Mouse (Mus musculus): ENCODE measurements around the gene Olfr1434. TPM values are rescaled to one million over a fixed set of nuclear protein-coding genes. Genes with fewer than 3 reads are reported as not detected.
"Not testable (repeated sequence)": the region's sequence is repeated elsewhere in the genome, so short reads cannot be mapped to it uniquely, and the experiment has no call there.

Gene Olfr1434
- not detected for total RNA-seq (2022)

DNA sequence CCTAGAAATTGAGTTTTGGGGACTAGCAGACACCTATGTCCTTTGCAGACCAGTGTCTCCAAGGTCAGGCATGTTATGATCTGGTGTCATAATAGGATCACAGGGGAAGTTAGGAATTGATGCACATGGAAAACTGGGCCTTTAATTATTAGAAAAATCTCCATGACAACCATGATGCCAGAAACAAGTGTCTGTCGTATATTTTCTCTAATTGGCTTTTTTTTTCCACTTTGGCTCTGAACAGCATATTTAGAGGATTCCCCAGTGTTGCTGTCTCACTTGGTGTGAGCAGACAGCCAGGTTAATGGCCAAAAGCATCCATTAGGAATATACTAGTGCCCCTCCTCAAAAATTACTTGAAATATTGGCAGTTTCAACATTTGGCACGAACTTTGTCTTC is at the start of gene Olfr1434:
Olfr1434 (plus strand) TSS at position 301 of the 400 bp plus-strand sequence.
- no peak for DNase-seq (ENCODE audit: low spot score in 2 of 2)

- DNase-seq (ENCODE audit: low spot score in 2 of 2) = not testable (repeated sequence)
Measured at GRCm38 (mm10) chr19:12232496-12232895, 47.2 kb upstream of the Olfr1434 start, which contains the start of gene Olfr1432. Gene Olfr1432 (minus strand): TSS chr19:12232596.

DNA sequence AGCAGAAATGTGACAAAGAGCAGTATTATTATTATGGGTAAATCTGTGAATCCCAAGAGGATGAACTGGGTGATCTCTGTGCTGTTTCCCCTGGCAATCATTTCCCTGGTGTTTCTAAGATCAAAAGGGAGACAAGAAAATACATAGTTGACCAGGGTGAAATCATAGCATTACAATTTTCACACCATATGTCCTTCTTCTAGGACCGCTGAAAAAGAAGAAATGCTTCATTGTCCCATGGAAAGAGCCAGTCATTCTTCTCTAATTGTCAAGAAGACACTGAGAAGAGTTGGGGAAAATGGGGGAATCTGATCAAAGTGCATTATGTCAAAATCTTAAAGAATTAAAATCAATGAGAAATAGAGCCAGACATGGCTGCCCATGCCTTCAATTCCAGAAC is 38.1 kb upstream of the Olfr1434 start, which contains the start of gene Olfr262:
Olfr262 (minus strand) TSS at position 101 of the 400 bp plus-strand sequence.
- no peak for DNase-seq (ENCODE audit: low spot score in 2 of 2)

GRCm38 (mm10) chr19:12260732-12261131 is 18.9 kb upstream of the Olfr1434 start, which contains the start of gene Olfr235:
Gene Olfr235 (plus strand): TSS chr19:12261032.
- no peak for DNase-seq (ENCODE audit: low spot score in 2 of 2)

DNA sequence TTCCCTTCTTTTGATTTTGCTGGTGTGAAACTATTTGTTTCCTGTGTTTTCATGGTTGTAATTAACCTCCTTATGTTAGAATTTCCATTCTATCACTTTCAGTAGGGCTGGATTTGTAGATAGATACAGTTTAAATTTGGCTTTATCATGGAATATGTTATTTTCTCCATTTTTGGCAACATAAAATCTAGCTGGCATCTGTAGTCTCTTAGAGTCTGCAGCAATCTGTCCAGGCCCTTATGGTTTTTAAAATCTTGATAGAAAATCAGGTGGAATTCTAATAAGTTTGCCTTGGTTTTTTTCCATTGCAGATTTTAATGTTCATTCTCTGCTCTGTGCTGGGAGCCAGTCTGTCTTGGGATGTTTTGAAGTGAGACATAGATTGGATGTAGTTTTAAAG is 13.3 kb downstream of the Olfr1434 start:
- DNase-seq (ENCODE audit: low spot score in 2 of 2) = peak; percentile 5 to 11

DNA sequence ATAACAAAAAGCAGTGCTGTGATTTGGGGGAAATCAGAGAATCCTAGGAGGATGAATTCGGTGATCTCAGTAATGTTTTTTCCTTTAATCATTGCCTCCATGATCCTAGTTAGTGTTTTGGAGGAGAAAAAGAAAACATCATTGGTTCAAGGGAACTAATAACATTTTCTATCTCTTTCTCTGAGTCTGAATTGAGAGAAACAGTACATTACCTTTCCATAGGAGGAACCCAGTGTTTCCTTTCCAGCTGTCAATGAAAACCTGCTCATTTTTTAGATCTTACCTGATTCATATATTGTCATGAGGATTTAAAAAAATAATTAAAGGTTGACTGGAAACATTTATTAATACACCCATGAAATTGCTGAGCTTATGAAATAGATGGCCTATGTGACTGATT is 19.4 kb downstream of the Olfr1434 start, which contains the start of gene Olfr1436:
Olfr1436 (minus strand) TSS at position 101 of the 400 bp plus-strand sequence.
- not testable (repeated sequence) for DNase-seq (ENCODE audit: low spot score in 2 of 2)

DNA sequence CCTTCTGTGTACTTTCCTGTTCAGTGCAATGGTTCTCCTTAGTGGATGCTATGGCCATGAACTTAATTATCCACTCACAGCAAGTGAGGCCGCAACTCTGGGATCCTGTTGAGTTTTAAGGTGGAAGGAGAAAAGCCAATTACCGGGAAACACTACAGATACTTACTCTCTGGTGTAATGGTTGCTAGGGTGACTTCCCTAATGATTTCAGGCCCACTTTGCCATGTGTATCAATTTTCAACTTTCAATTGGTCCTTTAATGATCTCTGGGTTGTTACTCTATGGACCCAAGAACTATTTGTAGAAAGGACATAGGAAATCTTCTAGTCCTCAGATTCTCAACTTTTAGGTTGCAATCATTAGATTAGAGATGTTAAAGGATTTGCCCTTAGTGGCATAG is 45.3 kb downstream of the Olfr1434 start, which contains the start of gene Olfr1437:
Olfr1437 (minus strand) TSS at position 101 of the 400 bp plus-strand sequence.
- DNase-seq (ENCODE audit: low spot score in 2 of 2) = no peak

Other genes starting within 250 kb of the Olfr1434 start
- not detected for gene Olfr1423, start 238.5 kb upstream of the Olfr1434 start, total RNA-seq (2022)
- not detected for gene Olfr1424, start 217.2 kb upstream of the Olfr1434 start, total RNA-seq (2022)
- not detected for gene Olfr1425, start 202.1 kb upstream of the Olfr1434 start, total RNA-seq (2022)
- not detected for gene Olfr1426, start 187.8 kb upstream of the Olfr1434 start, total RNA-seq (2022)
- gene Olfr1427, start 176.5 kb upstream of the Olfr1434 start, total RNA-seq (2022) = not detected
- gene Olfr1428, start 164.0 kb upstream of the Olfr1434 start, total RNA-seq (2022) = not detected
- gene Olfr76, start 156.7 kb upstream of the Olfr1434 start, total RNA-seq (2022) = not detected
- not detected for gene Olfr1555-ps1, start 109.7 kb upstream of the Olfr1434 start, total RNA-seq (2022)
- not detected for gene Olfr1431, start 79.2 kb upstream of the Olfr1434 start, total RNA-seq (2022)
- not detected for gene Olfr1432, start 47.3 kb upstream of the Olfr1434 start, total RNA-seq (2022)
- gene Olfr262, start 38.2 kb upstream of the Olfr1434 start, total RNA-seq (2022) = not detected
- gene Olfr235, start 18.8 kb upstream of the Olfr1434 start, total RNA-seq (2022) = not detected
- gene Olfr1436, start 19.3 kb downstream of the Olfr1434 start, total RNA-seq (2022) = not detected
- gene Olfr1437, start 45.2 kb downstream of the Olfr1434 start, total RNA-seq (2022) = not detected
- not detected for gene Olfr1438-ps1, start 56.1 kb downstream of the Olfr1434 start, total RNA-seq (2022)
- not detected for gene Olfr1440, start 107.4 kb downstream of the Olfr1434 start, total RNA-seq (2022)
- gene Olfr1441, start 137.6 kb downstream of the Olfr1434 start, total RNA-seq (2022) = not detected
- not detected for gene Pfpl, start 148.1 kb downstream of the Olfr1434 start, total RNA-seq (2022)
- 100 to 1,000 TPM in 2 of 4 experiments, 1 to 10 TPM in 2; 7.5 to 158 (median 61.7) TPM for gene Mpeg1, start 180.9 kb downstream of the Olfr1434 start, total RNA-seq (2022)
- gene Dtx4, start 221.6 kb downstream of the Olfr1434 start, total RNA-seq (2022) = 10 to 100 TPM; 37.1 to 40.9 (median 39.5) TPM